Mouse (Mus musculus) liver, embryonic 14.5 days (tissue): ENCODE data around the gene Fmnl2.

ENCODE experiments used
- CTCF ChIP-seq: IDR thresholded peaks from 2 replicates; pipeline ENCODE4 v1.5.1; 2016; ENCODE audit warnings: antibody characterized with exemption, low read depth, control low read depth
- EP300 ChIP-seq: IDR thresholded peaks from 2 replicates; pipeline ENCODE4 v1.6.1; 2016; ENCODE audit warnings: antibody characterized with exemption, low read depth

DNA sequence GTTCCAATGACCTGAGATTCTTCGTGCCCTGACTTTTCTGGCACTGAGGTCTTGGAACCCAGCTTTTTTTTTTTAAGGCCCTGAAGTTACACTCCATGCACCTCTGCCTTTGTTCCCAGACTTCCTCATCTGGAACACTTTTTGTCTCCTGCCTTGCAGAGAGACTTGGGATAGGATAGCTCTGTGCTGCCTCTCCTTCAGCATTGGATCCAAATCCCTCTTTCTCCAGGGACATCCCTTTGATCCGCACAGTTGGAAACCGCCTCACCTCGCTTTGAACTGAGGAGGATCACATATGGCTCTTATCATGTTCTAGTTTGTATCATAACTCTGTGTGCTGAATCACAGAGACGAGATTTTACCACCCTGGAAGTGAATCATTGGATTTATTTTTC, 172.8 kb downstream of the Fmnl2 start:
- TF ChIP-seq CTCF (no peak), EP300 (no peak)
